Mouse (Mus musculus) neural tube, embryonic 11.5 days (tissue): ENCODE measurements around the gene Sgpl1. TPM values are rescaled to one million over a fixed set of nuclear protein-coding genes. Genes with fewer than 3 reads are reported as not detected.

Source experiments
- microRNA-seq: library from miRNA; unstranded; fragments of <30 nt; microRNA quantifications from one replicate; pipeline ENCODE4, GENCODE M21; 2016
- polyA plus RNA-seq: library from polyadenylated mRNA; unstranded; fragments of >200 nt; fragmentation: Nextera tagmentation; extraction: Ambion mirVana; gene quantifications from 2 replicates; pipeline ENCODE4 v1.2.1, GENCODE M21; 2014

Gene Sgpl1
- polyA plus RNA-seq, 1 experiment from 2014 or later: 98.0 TPM

Small RNAs within 50 kb of the gene (microRNA-seq; reads per million reads assigned to microRNA genes)
- not detected for gene Gm44308

Other genes with a start within 250 kb of the Sgpl1 start
- gene Pcbd1, start 58.4 kb downstream of the Sgpl1 start, polyA plus RNA-seq: 26.0 and 26.1 TPM in 2 replicates
- gene Tbata, start 24.3 kb upstream of the Sgpl1 start, polyA plus RNA-seq: not detected in 2 replicates
- gene Adamts14, start 125.7 kb upstream of the Sgpl1 start, polyA plus RNA-seq: 0.34 and 0.70 TPM in 2 replicates
- gene Prf1, start 150.1 kb upstream of the Sgpl1 start, polyA plus RNA-seq: not detected in 2 replicates
- gene Pald1, start 235.8 kb upstream of the Sgpl1 start, polyA plus RNA-seq: 26.4 and 27.2 TPM in 2 replicates